Mouse (Mus musculus) heart, postnatal 0 days (tissue): ENCODE results near the gene Traf1. TPM values are rescaled to one million over a fixed set of nuclear protein-coding genes. Genes with fewer than 3 reads are reported as not detected.
A peak's percentile ranks its signal among the peaks of the same experiment; 100 is the strongest.

ENCODE experiments used
- ATAC-seq: fragments of 200-750 bp; cut with Nextera tagmentation; 2 replicates; pipeline ENCODE4 v1.8.0; 2017; ENCODE audit warnings: low read depth, moderate number of reproducible peaks, moderate library complexity; ENCODE audit not compliant: insufficient read depth
- DNase-seq: peaks from one replicate; pipeline ENCODE4 v3.0.0-alpha.2; 2016; ENCODE audit warnings: low spot score
- H3K27ac ChIP-seq: fragments of 300-500 bp; sonication (generic); 2 replicates; pipeline ENCODE4 v1.5.1; 2014; ENCODE audit warnings: low read depth, mild to moderate bottlenecking
- H3K27me3 ChIP-seq: fragments of 300-500 bp; sonication (generic); 2 replicates; pipeline ENCODE4 v1.6.1; 2014; ENCODE audit warnings: low read length, mixed read lengths; ENCODE audit not compliant: control insufficient read depth, insufficient read depth
- H3K36me3 ChIP-seq: fragments of 300-500 bp; sonication (generic); replicated peaks from 2 replicates; pipeline ENCODE4 v1.6.1; 2014; ENCODE audit warnings: low read length, mixed read lengths; ENCODE audit not compliant: control insufficient read depth, insufficient read depth
- H3K4me1 ChIP-seq: fragments of 300-500 bp; sonication (generic); 2 replicates; pipeline ENCODE4 v1.6.1; 2014; ENCODE audit warnings: antibody characterized with exemption; ENCODE audit not compliant: control insufficient read depth, insufficient read depth
- H3K4me2 ChIP-seq: fragments of 300-500 bp; sonication (generic); 2 replicates; pipeline ENCODE4 v1.6.1; 2014; ENCODE audit warnings: low read depth, mild to moderate bottlenecking, low read length, moderate library complexity
- H3K4me3 ChIP-seq: fragments of 300-500 bp; sonication (generic); 2 replicates; pipeline ENCODE4 v1.5.1; 2014; ENCODE audit warnings: low read depth, low read length
- H3K9ac ChIP-seq: fragments of 300-500 bp; sonication (generic); replicated peaks from 2 replicates; pipeline ENCODE4 v1.6.1; 2014; ENCODE audit warnings: low read depth, low read length, mixed read lengths
- H3K9me3 ChIP-seq: fragments of 300-500 bp; sonication (generic); replicated peaks from 2 replicates; pipeline ENCODE4 v1.6.1; 2016; ENCODE audit warnings: low read length; ENCODE audit not compliant: control insufficient read depth
- CTCF ChIP-seq: IDR thresholded peaks from 2 replicates; pipeline ENCODE4 v1.5.1; 2016; ENCODE audit warnings: antibody characterized with exemption, control low read depth, low read depth
- EP300 ChIP-seq: IDR thresholded peaks from 2 replicates; pipeline ENCODE4 v1.6.1; 2016; ENCODE audit warnings: antibody characterized with exemption, low read depth
- WGBS: fragments of 180-500 bp; shearing (Covaris S2); extraction: QIAGEN DNeasy Blood & Tissue Kit; methylation state at CpG from one replicate; pipeline ENCODE4 v1.1.7; 2014; 5-methylcytosine and 5-hydroxymethylcytosine counted together
- polyA plus RNA-seq: library from polyadenylated mRNA; unstranded; fragments of >200 nt; fragmentation: Nextera tagmentation; extraction: Ambion mirVana; gene quantifications from 2 replicates; pipeline ENCODE4 v1.2.1, GENCODE M21; 2015
- total RNA-seq: library from RNA; depleted of rRNA; stranded (reverse); fragments of >200 nt; gene quantifications from 2 replicates; pipeline ENCODE4 v1.2.3, GENCODE M21; 2014; ENCODE audit warnings: low replicate concordance

Traf1 gene
- total and polyA plus RNA-seq, 2 experiments from 2014 or later: 0.23 to 1.1 TPM

- no peak overlapping the region for H3K4me2 ChIP-seq
- peaks cover 4% of the 10 kb centered on the region; the same call in 1 of the 2 replicates for H3K27me3 ChIP-seq
- H3K4me3 ChIP-seq: no peak overlapping the region
- no peaks in the 10 kb centered on the region for H3K4me1 ChIP-seq
- DNase-seq (no peak), ATAC-seq (no peak)
- no peak for TF ChIP-seq EP300
- TF ChIP-seq CTCF: no peak
- no peaks in the 10 kb centered on the region for H3K9me3 ChIP-seq
- WGBS: 69% methylated on average over 3 of the region's 3 CpGs
- H3K27ac ChIP-seq: no peak overlapping the region
- no peak overlapping the region for H3K9ac ChIP-seq
- H3K36me3 ChIP-seq: no peaks in the 10 kb centered on the region
Observed at GRCm38 (mm10) chr2:34991966-34992365, 30.4 kb upstream of the Traf1 start.

DNA sequence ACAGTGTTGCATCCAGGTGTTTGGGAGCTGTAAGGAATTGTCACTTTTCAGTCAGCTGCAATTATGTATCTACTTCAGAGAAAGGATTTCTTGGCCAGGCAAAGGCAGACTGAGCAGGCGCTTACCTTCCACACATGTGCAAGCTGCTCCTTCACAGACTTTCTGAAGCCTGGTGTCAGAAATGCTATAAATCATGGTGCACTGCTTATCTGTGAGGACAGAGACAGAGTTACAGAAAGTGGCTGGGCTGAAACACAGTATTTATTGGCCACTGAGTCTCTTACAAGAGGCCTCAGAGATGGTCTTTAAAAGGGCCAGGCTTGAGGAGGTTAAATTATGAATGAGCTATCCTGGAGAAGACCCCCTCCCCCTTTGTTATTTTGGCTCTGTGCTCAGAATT, 28.2 kb upstream of the Traf1 start:
- Histone ChIP-seq H3K4me1 (no peaks in the 10 kb centered on the region), H3K27ac (no peak overlapping the region), H3K4me2 (no peak overlapping the region), H3K27me3 (peaks cover 4% of the 10 kb centered on the region; the same call in 1 of the 2 replicates), H3K4me3 (no peak overlapping the region), H3K36me3 (no peaks in the 10 kb centered on the region), H3K9ac (no peak overlapping the region), H3K9me3 (no peaks in the 10 kb centered on the region)
- 86% methylated on average over 1 of the region's 1 CpGs for WGBS
- TF ChIP-seq CTCF (no peak), EP300 (no peak)
- DNase-seq: no peak
- ATAC-seq: no peak

GRCm38 (mm10) chr2:34987595-34987994, 26.0 kb upstream of the Traf1 start:
- 64% methylated on average over 1 of the region's 1 CpGs for WGBS
- ATAC-seq: no peak

GRCm38 (mm10) chr2:34984885-34985284, 23.3 kb upstream of the Traf1 start:
- H3K9me3 ChIP-seq: no peaks in the 10 kb centered on the region
- H3K4me3 ChIP-seq: no peak overlapping the region
- no peak overlapping the region for H3K27ac ChIP-seq
- H3K4me2 ChIP-seq: no peak overlapping the region
- TF ChIP-seq EP300 (no peak), CTCF (no peak)
- ATAC-seq (no peak), DNase-seq (no peak)
- H3K27me3 ChIP-seq: no peaks in the 10 kb centered on the region
- WGBS: 75% methylated on average over 8 of the region's 8 CpGs
- H3K4me1 ChIP-seq: peaks cover 17% of the 10 kb centered on the region
- H3K9ac ChIP-seq: no peak overlapping the region
- H3K36me3 ChIP-seq: no peaks in the 10 kb centered on the region

More at GRCm38 (mm10) chr2:34987595-34987994, 26.0 kb upstream of the Traf1 start:
- Histone ChIP-seq H3K27ac (no peak overlapping the region), H3K27me3 (no peaks in the 10 kb centered on the region), H3K36me3 (no peaks in the 10 kb centered on the region), H3K4me1 (peaks cover 6% of the 10 kb centered on the region), H3K9ac (no peak overlapping the region), H3K9me3 (no peaks in the 10 kb centered on the region), H3K4me3 (no peak overlapping the region), H3K4me2 (no peak overlapping the region)
- no peak for DNase-seq
- TF ChIP-seq CTCF (no peak), EP300 (no peak)

DNA sequence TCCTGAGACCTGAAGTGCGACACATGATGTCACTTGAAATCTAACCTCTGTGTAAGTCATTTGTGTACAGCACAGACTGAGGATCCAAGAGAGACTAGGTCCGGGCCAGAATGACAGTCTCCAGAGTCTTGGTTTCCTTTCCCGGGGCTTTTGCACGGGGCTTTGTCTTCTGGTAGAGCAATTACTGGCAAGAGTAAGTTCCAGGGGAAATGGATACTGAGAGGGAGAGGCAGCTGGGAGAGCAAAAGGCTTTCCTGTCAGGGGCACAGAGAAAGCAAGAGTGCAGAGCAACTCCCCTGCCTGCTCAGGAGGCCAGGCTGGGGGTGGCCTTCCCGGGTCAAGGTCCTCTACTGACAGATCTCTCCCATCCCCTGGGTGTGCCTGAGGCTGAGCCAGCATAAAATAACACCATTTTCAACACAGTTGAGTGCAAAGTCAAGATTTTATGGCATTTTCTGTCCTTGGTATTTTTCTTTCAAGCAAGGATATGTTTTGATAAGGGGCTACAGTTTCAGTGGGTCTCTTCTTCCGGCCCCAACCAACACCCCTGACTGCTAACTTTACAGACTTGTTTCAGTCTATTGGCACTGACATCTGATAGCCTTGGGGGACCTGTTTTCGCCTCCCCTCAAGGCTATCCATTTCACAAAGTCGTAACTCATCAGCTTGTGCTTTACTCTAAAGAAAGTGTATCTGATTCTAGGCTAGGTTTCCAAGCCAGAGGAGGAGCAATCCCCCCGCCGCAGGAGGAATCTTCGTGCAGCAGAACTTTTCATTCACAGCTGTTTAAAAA, 21.5 kb upstream of the Traf1 start:
- ATAC-seq (peak; percentile 73), DNase-seq (peak; percentile 63)
- H3K4me1 ChIP-seq: peaks cover 17% of the 10 kb centered on the region
- H3K4me3 ChIP-seq: no peak overlapping the region
- no peak overlapping the region for H3K9ac ChIP-seq
- no peak overlapping the region for H3K27ac ChIP-seq
- H3K4me2 ChIP-seq: no peak overlapping the region
- H3K9me3 ChIP-seq: no peaks in the 10 kb centered on the region
- WGBS: 57% methylated on average over 11 of the region's 11 CpGs
- no peaks in the 10 kb centered on the region for H3K27me3 ChIP-seq
- TF ChIP-seq CTCF (no peak), EP300 (no peak)
- no peaks in the 10 kb centered on the region for H3K36me3 ChIP-seq
